ENCODE assay signal across 10 mouse cellular contexts in genomic region chr3:104673642-104674328, GRCm38 (mm10). TPM values are rescaled to one million over a fixed set of nuclear protein-coding genes. Genes with fewer than 3 reads are reported as not detected.
DNase-seq lines count a peak whose midpoint lies in the region; ATAC-seq and TF ChIP-seq lines count a peak whose summit lies in the region.
"Had no signal": no experiment of that assay in that cellular context is flagged by ENCODE, and none has a peak within 500 bp of the region (broad histone marks: within the 10 kb centered on the region; RNA-seq: fewer than 3 reads in every experiment).

No protein-coding gene starts in this region.

- no peak for TF ChIP-seq CTCF in lung, embryonic 14.5 days (IDR thresholded peaks at IDR 0.05; ENCODE audit: low read depth)
- TF ChIP-seq CTCF in lung, adult 2 months (IDR thresholded peaks at IDR 0.05; ENCODE audit: insufficient read depth, low read length) = no peak
- TF ChIP-seq CTCF in liver, embryonic 14.5 days (IDR thresholded peaks at IDR 0.05; ENCODE audit: low read depth) = no peak

- intact Hi-C loops in heart, postnatal 25 days (cut with DNase I) = loop anchor here (2.0 kb wide), 1 partner anchor 133 kb away; no protein-coding TSS in a partner anchor

- DNase-seq in heart, embryonic 10.5 days (ENCODE audit: low spot score) = no peak
- DNase-seq in heart, postnatal 25 days (ENCODE audit: low spot score) = no peak
- no peak for DNase-seq in lung, embryonic 14.5 days
- DNase-seq in lung, adult 2 months = no peak
- DNase-seq in liver, embryonic 14.5 days (ENCODE audit: low read depth in 3 of 3, low spot score in 3 of 3) = peak; percentile 82 to 85 (median 84)
- DNase-seq in cerebellum, adult 11 months = no peak
- DNase-seq: right cerebral cortex, postnatal 4 days had no signal

- 53% methylated on average over 4 of the region's 4 CpGs for WGBS in heart, embryonic 10.5 days
- WGBS in lung, embryonic 14.5 days = 50% methylated on average over 4 of the region's 4 CpGs
- WGBS in lung, adult 2 months = 78% methylated on average over 4 of the region's 4 CpGs
- 25% methylated on average over 4 of the region's 4 CpGs for WGBS in liver, embryonic 14.5 days (ENCODE audit: insufficient replicate concordance)
- WGBS in forebrain, embryonic 15.5 days = 79% methylated on average over 4 of the region's 4 CpGs
- 77% methylated on average over 4 of the region's 4 CpGs for WGBS in neural tube, embryonic 15.5 days

- peak overlapping the region; percentile 81 for H3K27ac ChIP-seq in heart, embryonic 10.5 days
- H3K27ac ChIP-seq in lung, embryonic 14.5 days (ENCODE audit: low read depth) = peak overlapping the region; percentile 63; the same call in 1 of the 2 replicates
- peak overlapping the region; percentile 97 for H3K27ac ChIP-seq in liver, embryonic 14.5 days
- no peak overlapping the region for H3K27ac ChIP-seq in forebrain, embryonic 15.5 days (replicated peaks)
- H3K27ac ChIP-seq in neural tube, embryonic 15.5 days (replicated peaks) = no peak overlapping the region

- H3K27me3 ChIP-seq in heart, embryonic 10.5 days (ENCODE audit: insufficient read depth, poor library complexity, severe bottlenecking) = no peaks in the 10 kb centered on the region
- no peaks in the 10 kb centered on the region for H3K27me3 ChIP-seq in lung, embryonic 14.5 days (ENCODE audit: insufficient read depth, low read length)
- no peaks in the 10 kb centered on the region for H3K27me3 ChIP-seq in liver, embryonic 14.5 days (ENCODE audit: control insufficient read depth, insufficient read depth, low read length)
- H3K27me3 ChIP-seq in forebrain, embryonic 15.5 days = no peaks in the 10 kb centered on the region
- no peaks in the 10 kb centered on the region for H3K27me3 ChIP-seq in neural tube, embryonic 15.5 days (replicated peaks)

- H3K36me3 ChIP-seq in heart, embryonic 10.5 days = no peaks in the 10 kb centered on the region
- H3K36me3 ChIP-seq in lung, embryonic 14.5 days (ENCODE audit: insufficient read depth) = no peaks in the 10 kb centered on the region
- H3K36me3 ChIP-seq in liver, embryonic 14.5 days (replicated peaks; ENCODE audit: control insufficient read depth, insufficient read depth, low read depth) = no peaks in the 10 kb centered on the region
- no peaks in the 10 kb centered on the region for H3K36me3 ChIP-seq in forebrain, embryonic 15.5 days
- no peaks in the 10 kb centered on the region for H3K36me3 ChIP-seq in neural tube, embryonic 15.5 days
- H3K36me3 ChIP-seq: hindbrain, embryonic 10.5 days had no signal

- peak; percentile 83 for TF ChIP-seq EP300 in liver, embryonic 14.5 days (IDR thresholded peaks at IDR 0.05; ENCODE audit: low read depth)

- TF ChIP-seq POLR2A in lung, adult 2 months (IDR thresholded peaks at IDR 0.05; ENCODE audit: borderline replicate concordance, extremely low read depth, low read depth, low read length) = no peak

- ATAC-seq in lung, embryonic 14.5 days (ENCODE audit: insufficient read depth) = no peak
- peak; percentile 77 for ATAC-seq in liver, embryonic 14.5 days (ENCODE audit: insufficient read depth)
- ATAC-seq in forebrain, embryonic 15.5 days (replicated peaks) = no peak
- ATAC-seq in neural tube, embryonic 15.5 days (ENCODE audit: low FRiP score) = no peak

- peak overlapping the region; percentile 85; the same call in 1 of the 2 replicates for H3K4me2 ChIP-seq in lung, embryonic 14.5 days
- H3K4me2 ChIP-seq in liver, embryonic 14.5 days (ENCODE audit: low read depth) = peak overlapping the region; percentile 76
- H3K4me2 ChIP-seq in forebrain, embryonic 15.5 days (replicated peaks) = no peak overlapping the region
- no peak overlapping the region for H3K4me2 ChIP-seq in neural tube, embryonic 15.5 days

- H3K9ac ChIP-seq in lung, embryonic 14.5 days = no peak overlapping the region
- H3K9ac ChIP-seq in liver, embryonic 14.5 days (replicated peaks) = peak overlapping the region; percentile 70
- no peak overlapping the region for H3K9ac ChIP-seq in forebrain, embryonic 15.5 days (replicated peaks)
- no peak overlapping the region for H3K9ac ChIP-seq in neural tube, embryonic 15.5 days (replicated peaks)

- H3K4me1 ChIP-seq in heart, embryonic 10.5 days = peaks cover 51% of the 10 kb centered on the region
- peaks cover 5% of the 10 kb centered on the region; the same call in 1 of the 2 replicates for H3K4me1 ChIP-seq in lung, embryonic 14.5 days (ENCODE audit: insufficient read depth)
- peaks cover 11% of the 10 kb centered on the region for H3K4me1 ChIP-seq in lung, adult 2 months (ENCODE audit: control insufficient read depth, insufficient read depth, low read length)
- peaks cover 60 to 61% of the 10 kb centered on the region in 2 experiments for H3K4me1 ChIP-seq in liver, embryonic 14.5 days (replicated peaks; ENCODE audit: control insufficient read depth in 2 of 2, insufficient read depth in 2 of 2, low read length in 1 of 2)
- peaks cover 38% of the 10 kb centered on the region for H3K4me1 ChIP-seq in forebrain, embryonic 15.5 days
- peaks cover 24% of the 10 kb centered on the region for H3K4me1 ChIP-seq in neural tube, embryonic 15.5 days

- H3K4me3 ChIP-seq in heart, embryonic 10.5 days = peak overlapping the region; percentile 63
- no peak overlapping the region for H3K4me3 ChIP-seq in lung, embryonic 14.5 days (ENCODE audit: low read depth, low read length)
- no peak overlapping the region for H3K4me3 ChIP-seq in lung, adult 2 months (replicated peaks; ENCODE audit: extremely low read depth, low read depth, low read length)
- peak overlapping the region; percentile 24 to 30; a peak in 3 of 4 replicates for H3K4me3 ChIP-seq in liver, embryonic 14.5 days (ENCODE audit: insufficient read depth in 1 of 2, low read depth in 2 of 2, low read length in 2 of 2)
- no peak overlapping the region for H3K4me3 ChIP-seq in forebrain, embryonic 15.5 days
- H3K4me3 ChIP-seq in neural tube, embryonic 15.5 days (replicated peaks) = no peak overlapping the region

- H3K9me3 ChIP-seq in heart, embryonic 10.5 days = no peaks in the 10 kb centered on the region
- no peaks in the 10 kb centered on the region for H3K9me3 ChIP-seq in lung, embryonic 14.5 days (ENCODE audit: low read depth, low read length)
- no peaks in the 10 kb centered on the region for H3K9me3 ChIP-seq in liver, embryonic 14.5 days (ENCODE audit: control insufficient read depth, low read length)
- H3K9me3 ChIP-seq in forebrain, embryonic 15.5 days = no peaks in the 10 kb centered on the region
- no peaks in the 10 kb centered on the region for H3K9me3 ChIP-seq in neural tube, embryonic 15.5 days (replicated peaks)
- H3K9me3 ChIP-seq: hindbrain, embryonic 10.5 days had no signal

RNA-seq across cellular contexts. Expression of gene Slc16a1, which starts 35.3 kb away (rescaled TPM):
- 76.5 and 91.2 TPM in 2 replicates for polyA plus RNA-seq in heart, embryonic 10.5 days (2016; fragmentation: Nextera tagmentation; extraction: Ambion mirVana)
- 100 to 1,000 TPM; 166 to 175 TPM for total RNA-seq in heart, postnatal 25 days (2021)
- polyA plus RNA-seq in lung, embryonic 14.5 days (2014; fragmentation: Nextera tagmentation; extraction: Ambion mirVana) = 31.0 and 33.4 TPM in 2 replicates
- polyA plus RNA-seq in lung, adult 2 months (2012; rRNA removed) = 14.5 and 15.7 TPM in 2 replicates
- polyA plus RNA-seq in liver, embryonic 14.5 days (2012; rRNA removed) = 34.1 and 38.6 TPM in 2 replicates
- polyA plus RNA-seq in liver, embryonic 14.5 days (2014; fragmentation: Nextera tagmentation; extraction: Ambion mirVana) = 83.8 and 93.9 TPM in 2 replicates
- 16.1 and 16.4 TPM in 2 replicates for polyA plus RNA-seq in forebrain, embryonic 15.5 days (2015; fragmentation: Nextera tagmentation; extraction: Ambion mirVana)
- 10.5 and 16.8 TPM in 2 replicates for polyA plus RNA-seq in neural tube, embryonic 15.5 days (2015; fragmentation: Nextera tagmentation; extraction: Ambion mirVana)

Comparison
In these comparisons a context has a peak if more than half of its experiments do, and no peak if none do; other contexts are left out.
1. DNase-seq: peak in liver, embryonic 14.5 days (3 of 3); none in heart, embryonic 10.5 days (single experiment), heart, postnatal 25 days (single experiment), lung, embryonic 14.5 days (single experiment), lung, adult 2 months (single experiment) and cerebellum, adult 11 months (single experiment).
2. H3K27ac ChIP-seq: peak in heart, embryonic 10.5 days (single experiment), lung, embryonic 14.5 days (single experiment) and liver, embryonic 14.5 days (single experiment); none in forebrain, embryonic 15.5 days (single experiment) and neural tube, embryonic 15.5 days (single experiment).
3. H3K4me3 ChIP-seq: peak in heart, embryonic 10.5 days (single experiment) and liver, embryonic 14.5 days (2 of 2); none in lung, embryonic 14.5 days (single experiment), lung, adult 2 months (single experiment), forebrain, embryonic 15.5 days (single experiment) and neural tube, embryonic 15.5 days (single experiment).
4. H3K4me2 ChIP-seq: peak in lung, embryonic 14.5 days (single experiment) and liver, embryonic 14.5 days (single experiment); none in forebrain, embryonic 15.5 days (single experiment) and neural tube, embryonic 15.5 days (single experiment).